Mouse (Mus musculus) cerebral cortex, adult 2 months (tissue): ENCODE measurements around the gene Dtd1.

Experiments used
- WGBS: fragments of 180-500 bp; shearing (Covaris S2); methylation state at CpG from one replicate; pipeline ENCODE4 v1.1.7; 2018; 5-methylcytosine and 5-hydroxymethylcytosine counted together

Dtd1 gene

DNA sequence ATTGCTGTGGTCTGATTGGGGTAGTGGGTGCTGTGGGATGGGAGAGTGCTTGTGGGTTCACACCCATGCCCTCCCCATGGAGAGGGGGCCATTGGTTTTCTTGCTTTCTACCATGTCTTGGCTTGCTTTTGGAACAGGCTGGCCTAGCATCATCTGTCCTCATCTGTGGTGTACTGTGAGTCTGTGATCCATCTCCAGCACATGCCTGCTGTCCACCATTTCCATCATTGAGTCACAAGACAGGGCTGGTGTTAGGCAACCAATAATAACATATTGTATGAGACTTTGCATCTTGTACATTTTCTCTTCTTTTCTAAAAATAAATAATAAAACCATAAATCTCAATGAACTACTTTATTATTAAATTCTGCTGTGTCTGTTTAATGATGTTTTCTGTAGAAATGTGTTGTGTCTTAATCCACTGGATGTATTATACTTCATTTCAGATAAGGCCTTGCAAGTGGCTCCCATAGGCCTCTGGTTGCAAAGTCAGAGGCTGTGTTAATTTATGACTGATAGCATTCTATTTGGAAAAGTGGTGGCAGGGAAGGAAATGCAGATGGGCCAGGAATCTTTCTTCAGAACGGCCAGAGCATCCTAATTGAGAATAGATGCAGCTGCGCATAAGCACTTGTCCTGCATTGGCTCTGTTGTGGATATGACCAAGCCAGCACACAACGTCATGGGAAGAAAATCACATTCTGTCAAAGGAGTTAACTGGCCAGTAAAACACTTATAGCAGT is 168.8 kb downstream of the Dtd1 start:
- WGBS: 78% methylated on average over 3 of the region's 3 CpGs

DNA sequence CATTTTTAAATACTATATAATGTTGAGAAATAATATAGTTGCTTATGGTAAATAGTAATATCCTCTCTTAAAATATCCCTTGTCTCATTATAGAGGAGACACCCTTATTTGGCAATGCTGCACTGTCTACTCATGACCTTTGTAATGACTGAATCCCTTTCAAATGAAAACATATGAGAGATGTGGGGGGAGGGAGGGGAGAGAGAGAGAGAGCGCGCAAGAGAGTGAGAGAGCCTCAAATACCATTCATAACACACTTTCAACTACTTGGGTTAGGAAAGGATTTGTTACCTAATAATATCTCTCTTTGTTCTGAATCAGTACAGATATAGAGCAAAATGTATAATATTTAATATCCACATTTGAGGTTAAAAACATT is 169.4 kb downstream of the Dtd1 start:
- 98% methylated on average over 2 of the region's 2 CpGs for WGBS

DNA sequence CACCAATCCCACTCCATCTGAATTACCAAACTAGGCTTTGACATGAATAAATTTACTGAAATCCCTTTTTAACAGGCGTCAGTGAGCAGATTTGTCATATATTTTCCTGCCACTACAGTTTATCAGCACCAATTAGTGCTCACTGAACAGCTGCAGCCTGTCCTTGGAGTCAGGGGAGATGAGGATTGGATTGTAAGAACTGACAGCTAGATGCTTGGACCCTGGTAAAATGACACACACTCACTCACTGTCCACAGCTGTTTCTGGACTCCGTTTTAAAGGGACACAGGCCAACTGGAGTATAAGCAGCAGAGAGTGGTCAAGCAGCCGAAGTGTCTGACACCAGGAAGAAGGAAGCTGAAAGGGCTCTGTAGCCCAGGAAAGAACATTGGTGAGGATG is 169.9 kb downstream of the Dtd1 start:
- WGBS: 56% methylated on average over 3 of the region's 3 CpGs

DNA sequence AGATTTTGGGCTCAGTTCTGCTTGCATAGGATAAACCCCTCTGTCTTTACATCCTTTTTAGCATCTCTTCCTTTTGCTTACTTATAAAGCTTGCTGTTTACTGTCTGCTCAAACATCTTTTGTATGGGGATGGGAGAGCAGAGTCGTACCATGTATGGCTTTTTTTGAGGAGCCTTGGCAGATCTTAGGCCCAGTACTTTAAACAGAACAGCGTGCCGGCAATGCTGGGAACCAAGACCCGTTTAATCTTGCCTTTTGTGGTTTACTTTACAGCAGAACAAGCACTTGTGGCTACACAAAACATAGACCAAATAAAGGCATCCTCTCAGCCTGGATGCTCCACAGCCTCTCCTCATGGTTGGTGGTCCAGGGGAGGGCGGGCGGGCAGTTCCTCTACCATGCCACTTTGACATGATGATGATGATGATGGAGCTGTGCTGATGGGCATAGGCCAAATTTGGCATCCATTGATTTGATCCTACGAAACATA is 170.8 kb downstream of the Dtd1 start:
- WGBS: 72% methylated on average over 7 of the region's 7 CpGs

DNA sequence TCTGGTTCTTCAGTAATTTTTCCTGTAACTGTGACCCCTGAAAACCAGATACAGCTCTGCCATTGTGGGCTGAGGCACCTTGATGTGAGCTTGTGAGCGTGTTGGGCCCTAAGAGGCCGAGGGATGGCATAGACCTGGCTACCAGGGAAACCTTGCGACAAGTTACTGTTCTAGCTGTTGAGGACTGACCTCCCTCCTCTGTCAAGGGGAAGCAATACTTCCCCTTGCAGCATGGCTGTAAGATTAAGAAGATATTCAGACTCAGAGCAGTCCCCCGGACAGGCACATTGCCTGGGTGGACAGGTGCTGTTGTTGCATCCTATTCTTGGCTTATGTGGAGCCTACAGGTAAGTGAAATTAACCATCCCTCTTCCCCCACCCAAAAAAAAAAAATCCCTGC is 172.1 kb downstream of the Dtd1 start:
- 91% methylated on average over 4 of the region's 4 CpGs for WGBS

DNA sequence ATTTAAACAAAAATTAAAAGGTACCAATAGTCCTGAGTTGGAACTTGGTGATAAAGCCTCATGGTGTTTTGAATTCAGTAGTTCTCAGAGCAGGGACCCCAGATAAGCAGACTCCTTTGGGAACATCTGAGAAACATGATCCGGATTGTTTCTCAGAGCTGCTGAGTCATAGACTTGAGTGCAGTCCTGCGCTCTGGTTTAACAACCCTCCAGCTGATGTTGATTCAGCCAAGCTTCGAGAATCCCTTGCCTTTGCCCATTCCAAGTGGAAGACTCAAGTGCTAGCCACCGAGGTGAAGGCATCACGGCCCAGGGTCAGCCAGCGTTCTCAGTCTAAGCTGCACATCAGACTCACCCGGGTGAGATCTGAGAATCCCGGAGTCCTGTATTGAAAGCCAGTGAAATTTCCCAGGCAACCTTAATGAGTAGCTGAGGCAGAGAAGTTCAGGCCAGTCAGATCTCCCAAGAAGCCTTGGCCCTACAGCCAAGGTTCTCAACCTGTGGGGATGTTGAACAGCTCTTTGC is 175.0 kb downstream of the Dtd1 start:
- WGBS: 80% methylated on average over 8 of the region's 8 CpGs

DNA sequence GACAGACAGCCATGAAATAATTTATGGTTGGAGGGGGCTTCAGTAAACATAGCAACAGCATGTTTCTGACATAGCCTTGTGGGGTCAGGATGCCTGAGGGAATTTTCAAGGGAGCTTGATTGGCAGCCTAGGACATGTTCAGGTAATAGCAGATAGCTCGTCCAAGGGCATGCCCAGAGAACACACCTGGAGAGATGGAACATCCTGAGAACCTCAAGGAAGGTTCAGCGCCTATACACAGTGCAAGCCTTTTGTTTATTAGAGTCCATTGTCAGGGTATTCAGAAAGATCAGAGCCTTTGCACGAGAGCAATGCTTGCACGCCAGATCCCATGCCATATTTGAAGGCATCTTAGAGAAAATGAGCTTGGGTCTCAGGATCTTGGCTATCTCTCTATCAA is 175.9 kb downstream of the Dtd1 start:
- WGBS: 95% methylated on average over 4 of the region's 4 CpGs

- 90% methylated on average over 7 of the region's 7 CpGs for WGBS
Observed at GRCm38 (mm10) chr2:144779263-144779662, 179.6 kb downstream of the Dtd1 start.

- WGBS: 82% methylated on average over 5 of the region's 5 CpGs
Observed at GRCm38 (mm10) chr2:144780731-144781130, 181.0 kb downstream of the Dtd1 start.

- WGBS: 78% methylated on average over 3 of the region's 3 CpGs
Observed at GRCm38 (mm10) chr2:144781871-144782270, 182.2 kb downstream of the Dtd1 start.

DNA sequence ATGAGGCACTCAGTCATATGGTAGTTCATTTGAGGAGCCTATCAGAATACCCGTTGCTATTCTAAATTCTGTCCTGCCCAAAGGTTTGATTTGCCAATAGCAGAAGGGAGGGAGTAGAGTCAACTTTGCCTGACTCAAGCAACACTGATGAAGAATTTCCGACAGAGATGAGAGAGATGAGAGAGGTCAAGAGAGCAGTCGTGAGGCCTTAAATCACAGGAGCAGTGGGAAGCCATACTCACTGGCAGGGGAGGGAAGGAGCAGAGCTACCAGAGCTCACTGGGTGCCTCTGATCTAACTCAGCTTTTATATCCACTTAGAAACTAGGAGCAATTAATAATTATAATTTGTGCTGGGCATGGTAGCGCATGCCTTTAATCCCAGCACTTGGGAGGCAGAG is 182.8 kb downstream of the Dtd1 start:
- 86% methylated on average over 4 of the region's 4 CpGs for WGBS

GRCm38 (mm10) chr2:144783190-144783589 is 183.5 kb downstream of the Dtd1 start:
- WGBS: 64% methylated on average over 1 of the region's 1 CpGs

DNA sequence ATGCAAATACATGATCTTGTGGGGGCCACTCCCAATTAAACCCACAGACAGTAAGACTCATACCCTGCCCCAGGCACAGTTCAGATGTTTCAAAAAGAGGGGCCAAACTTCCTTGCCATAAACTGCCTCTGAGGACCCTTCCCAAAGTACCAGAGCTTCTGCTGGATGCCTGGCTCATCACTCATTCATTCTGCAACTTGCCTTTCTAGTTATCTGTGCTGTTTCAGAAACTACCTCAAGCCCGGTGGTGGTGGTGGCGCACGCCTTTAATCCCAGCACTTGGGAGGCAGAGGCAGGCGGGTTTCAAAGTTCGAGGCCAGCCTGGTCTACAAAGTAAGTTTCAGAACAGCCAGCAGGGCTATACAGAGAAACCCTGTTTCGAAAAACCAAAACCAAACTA is 184.1 kb downstream of the Dtd1 start:
- 94% methylated on average over 6 of the region's 6 CpGs for WGBS

DNA sequence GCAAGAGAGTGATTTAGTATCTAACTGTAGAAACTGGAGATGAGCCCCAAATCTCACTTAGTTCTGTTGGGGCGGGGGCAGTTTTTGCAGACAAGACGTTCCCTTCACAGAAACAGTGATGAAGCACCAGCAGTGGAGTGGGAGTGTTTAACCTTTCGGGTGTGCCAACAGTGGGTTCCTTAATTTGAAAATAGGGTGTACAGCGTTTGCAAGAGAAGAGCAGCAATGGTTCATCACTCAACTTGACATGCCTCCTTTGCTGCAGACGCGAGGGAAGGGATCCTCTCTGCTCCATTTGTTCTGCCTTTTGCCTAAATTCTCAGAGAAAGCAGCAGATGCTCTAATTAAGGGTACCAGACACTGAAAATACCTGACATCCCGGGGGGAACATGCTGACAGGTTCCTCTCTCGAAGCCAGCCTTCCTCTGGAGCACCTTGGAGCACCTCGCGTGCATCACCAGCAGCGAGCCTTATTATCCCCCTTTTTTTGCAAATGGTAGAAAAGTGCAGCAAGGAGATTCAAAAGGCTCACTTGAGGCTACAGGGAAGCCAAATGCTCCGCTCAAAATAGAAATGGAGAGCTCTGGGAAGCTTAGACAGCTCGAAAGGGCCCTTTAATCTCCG is 192.1 kb downstream of the Dtd1 start:
- 60% methylated on average over 14 of the region's 14 CpGs for WGBS

- WGBS: 76% methylated on average over 8 of the region's 8 CpGs
Observed at GRCm38 (mm10) chr2:144797515-144797914, 197.8 kb downstream of the Dtd1 start.

DNA sequence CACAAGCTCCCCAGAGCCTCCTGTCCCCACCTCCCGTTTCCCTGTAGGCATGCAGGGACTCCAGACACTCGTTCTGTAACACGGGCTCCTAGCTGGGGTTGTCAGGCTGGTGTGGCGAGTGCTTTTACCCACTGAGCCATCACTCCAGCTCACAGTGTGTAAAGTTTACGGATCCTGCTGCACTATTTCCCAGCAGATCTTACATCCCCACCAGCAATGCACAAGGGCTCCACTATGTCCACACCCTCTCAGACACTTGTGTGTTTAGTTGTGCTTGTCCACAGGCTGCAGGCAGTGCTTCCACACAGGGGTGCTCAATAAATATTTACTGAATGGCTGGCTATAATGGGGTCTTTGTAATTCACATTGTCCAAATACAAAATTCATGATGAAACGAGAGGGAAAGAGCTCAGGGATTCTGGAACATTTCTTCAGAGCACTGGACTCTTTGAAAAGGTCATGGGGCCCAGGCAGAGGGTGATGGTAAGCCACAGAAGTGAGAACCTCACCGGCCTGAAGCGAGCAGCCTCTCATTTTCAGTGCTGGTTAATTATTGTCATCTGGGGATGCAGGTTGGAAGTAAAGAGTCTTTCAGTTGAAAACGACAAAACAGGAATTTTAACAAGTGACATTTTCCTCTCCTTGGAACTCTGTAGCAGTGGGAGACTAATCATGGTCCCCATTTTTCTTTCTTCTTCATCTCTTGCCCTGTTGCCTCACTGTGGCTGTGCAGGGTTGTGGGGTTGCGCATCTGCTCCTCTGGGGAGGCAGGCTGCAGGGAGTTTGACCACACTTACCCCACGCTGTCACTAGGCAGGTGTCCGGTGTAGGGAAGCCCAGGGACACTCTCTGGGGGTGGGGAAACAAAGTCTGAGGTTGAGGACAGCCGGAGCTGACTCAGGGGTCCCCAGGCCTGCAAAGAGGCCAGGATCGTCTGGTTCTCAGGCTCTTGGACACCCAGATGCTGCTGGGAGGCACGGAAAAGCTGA is 208.4 kb downstream of the Dtd1 start:
- 74% methylated on average over 15 of the region's 15 CpGs for WGBS
